Mouse (Mus musculus) NIH3T3 (cell line): ENCODE results near the gene BC004004.
"Not testable (repeated sequence)": the region's sequence is repeated elsewhere in the genome, so short reads cannot be mapped to it uniquely, and the experiment has no call there.

Experiments
- DNase-seq: peaks from one replicate; pipeline ENCODE4 v3.0.0-alpha.2; 2012; ENCODE audit warnings: low read depth

The BC004004 gene

GRCm38 (mm10) chr17:29260501-29260900 is 8.1 kb upstream of the BC004004 start:
- no peak for DNase-seq

DNA sequence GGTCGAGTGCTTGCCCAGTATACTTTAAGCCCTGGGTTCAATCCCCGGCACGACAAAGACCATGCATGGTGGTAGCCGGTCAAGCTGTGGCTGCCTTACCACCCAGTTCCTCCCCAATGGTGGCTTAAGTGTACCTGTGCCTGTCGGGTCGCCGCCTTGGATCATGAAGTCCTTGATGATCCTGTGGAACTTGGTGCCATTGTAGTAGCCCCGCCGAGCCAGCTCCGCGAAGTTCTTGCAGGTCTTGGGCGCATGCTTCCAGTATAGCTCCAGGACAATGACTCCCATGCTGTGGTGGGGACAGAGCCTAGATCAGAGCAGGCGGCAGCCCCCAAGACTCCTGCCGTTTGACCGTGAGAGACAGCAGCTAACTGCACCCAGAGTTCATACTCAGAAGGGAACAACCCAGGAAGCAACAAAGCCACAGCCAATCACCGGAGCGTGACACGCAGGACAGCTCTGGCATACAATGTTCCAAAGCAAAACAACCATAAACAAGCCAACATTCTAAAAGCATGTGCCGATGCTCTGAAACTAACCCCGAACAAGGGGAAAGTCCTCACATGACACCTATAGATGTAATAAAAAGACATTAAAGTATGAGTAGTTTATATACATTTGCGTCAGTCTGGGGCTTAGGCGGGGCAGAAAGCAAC is 6.9 kb upstream of the BC004004 start:
- DNase-seq = no peak

DNA sequence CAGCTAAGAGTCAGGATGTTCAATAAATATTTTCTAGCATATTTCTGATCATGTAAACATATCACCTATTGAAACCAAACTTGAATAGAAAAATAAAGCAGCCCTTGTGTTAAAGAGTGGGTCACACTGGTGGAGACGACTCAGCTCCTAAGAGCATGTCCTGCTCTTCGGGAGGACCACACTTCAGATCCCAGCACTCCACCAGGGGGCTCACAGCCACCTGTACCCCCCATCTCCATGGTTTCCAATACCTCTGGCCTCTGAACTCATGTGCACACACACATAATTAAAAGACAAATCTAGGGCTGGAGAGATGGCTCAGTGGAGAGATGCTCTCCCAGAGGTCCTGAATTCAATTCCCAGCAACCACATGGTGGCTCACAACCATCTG is 6.3 kb upstream of the BC004004 start:
- DNase-seq = peak; percentile 14

GRCm38 (mm10) chr17:29263417-29263816 is 5.2 kb upstream of the BC004004 start:
- DNase-seq = no peak

DNA sequence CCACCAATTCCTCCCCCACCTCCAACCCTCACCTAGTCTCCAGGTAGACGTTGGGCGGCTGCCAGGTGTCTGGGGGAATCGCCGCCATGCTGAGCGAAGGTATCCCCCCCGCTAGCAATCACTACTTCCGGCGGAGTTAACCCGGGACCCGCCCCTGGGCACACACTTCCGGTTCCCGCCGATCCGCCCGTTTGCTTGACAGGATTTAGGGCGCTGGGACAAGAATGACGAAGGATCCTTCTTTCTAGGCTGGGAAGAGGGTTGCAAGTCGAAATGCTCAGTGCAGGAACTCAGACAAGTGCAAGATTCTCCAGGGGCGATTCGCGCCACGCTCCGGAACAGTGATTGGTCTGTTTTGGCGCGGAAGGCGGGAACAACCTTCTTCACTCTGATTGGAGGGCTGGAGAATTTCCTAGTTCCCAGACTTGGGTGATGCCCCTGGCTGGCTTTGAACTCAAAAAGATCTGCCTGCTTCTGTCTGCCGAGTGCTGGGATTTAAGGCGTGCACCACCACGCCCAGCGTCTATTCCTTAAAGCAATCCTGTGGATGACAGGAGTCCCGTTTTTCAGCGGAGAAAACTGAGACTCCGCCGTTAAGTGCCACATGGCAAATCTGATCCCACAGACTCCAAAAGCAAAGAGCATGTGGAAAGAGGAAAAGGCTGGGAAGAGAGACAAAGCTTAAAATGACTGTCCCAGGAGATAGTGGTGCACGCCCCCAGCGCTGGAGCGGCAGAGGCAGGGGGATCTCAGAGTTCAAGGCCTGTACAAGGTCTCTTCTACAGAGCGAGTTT is 4.6 kb upstream of the BC004004 start, which contains the start of gene Ppil1:
TSS of gene Ppil1 (minus strand) at position 347 of the 794 bp plus-strand sequence.
- peak; percentile 90 for DNase-seq

GRCm38 (mm10) chr17:29264760-29265159 is 3.8 kb upstream of the BC004004 start:
- no peak for DNase-seq

- DNase-seq = not testable (repeated sequence)
These were observed 1.5 kb upstream of the BC004004 start for GRCm38 (mm10) chr17:29267040-29267439.

- DNase-seq = peak; percentile 30
These were observed 482 bp upstream of the BC004004 start for GRCm38 (mm10) chr17:29267931-29268681.

GRCm38 (mm10) chr17:29269349-29269706 is 740 bp downstream of the BC004004 start:
- DNase-seq = peak; percentile 26

DNA sequence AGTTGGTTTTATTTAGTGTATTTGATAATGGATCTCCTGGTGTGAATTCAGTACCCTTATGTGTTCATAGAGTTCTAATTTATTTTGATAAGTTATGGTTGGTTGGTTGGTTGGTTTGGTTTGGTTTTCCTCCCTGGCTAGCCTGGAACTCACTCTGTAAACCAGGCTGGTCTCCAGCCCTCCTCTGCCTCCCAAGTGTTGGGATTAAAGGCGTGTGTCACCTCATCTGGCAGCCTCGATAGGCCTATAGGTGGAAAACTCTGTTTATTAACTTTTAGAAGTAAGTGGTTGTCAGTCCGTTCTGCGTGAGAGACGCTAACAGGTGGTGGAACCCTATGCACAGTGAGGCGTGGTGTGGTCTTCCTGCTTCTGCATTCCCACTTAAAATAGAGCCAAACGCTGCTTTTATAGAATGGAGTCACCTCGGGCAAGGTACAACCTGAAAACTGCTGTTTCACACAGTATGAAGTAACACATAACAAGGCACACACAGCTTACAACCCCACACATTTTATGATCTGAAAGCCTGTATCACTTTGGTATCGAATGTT is 1.6 kb downstream of the BC004004 start:
- DNase-seq = no peak

DNA sequence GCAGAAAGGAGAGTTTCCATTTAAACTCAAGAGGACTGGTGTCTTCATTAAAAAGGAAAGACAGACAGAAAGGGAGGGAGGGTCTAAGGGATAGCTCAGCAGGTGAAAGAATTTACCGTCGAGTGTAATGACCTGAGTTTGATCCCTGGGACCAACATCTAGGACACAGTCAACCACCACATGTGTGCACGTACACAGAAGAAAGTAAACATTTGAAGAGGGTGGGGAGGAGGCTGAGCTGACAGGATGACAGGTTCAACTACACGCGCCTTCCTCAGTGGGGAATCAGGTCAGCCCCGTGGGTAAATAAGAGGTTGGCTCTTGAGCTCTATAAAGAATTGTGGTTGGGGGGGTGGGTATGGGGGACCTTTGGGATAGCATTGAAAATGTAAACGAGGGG is 4.6 kb downstream of the BC004004 start:
- DNase-seq = no peak

DNA sequence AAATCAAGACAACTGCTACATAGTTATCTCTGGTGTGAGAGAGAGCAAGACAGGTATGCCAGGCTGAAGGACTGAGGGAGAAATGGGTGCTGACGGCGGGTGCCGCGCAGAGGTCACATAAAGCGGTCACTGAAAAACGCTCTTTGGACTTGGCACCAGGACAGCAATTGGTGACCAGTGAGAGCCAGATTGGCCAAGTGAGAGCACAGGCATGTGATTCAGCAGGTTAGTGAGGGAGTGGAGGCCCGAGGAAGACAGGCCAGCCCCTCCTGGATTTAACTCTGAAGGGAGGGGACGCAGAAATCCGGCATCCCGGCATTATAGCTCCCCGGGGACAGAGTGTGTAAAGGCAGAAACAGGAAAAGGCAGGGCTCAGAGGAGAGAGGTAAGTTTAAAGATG is 5.3 kb downstream of the BC004004 start:
- no peak for DNase-seq

GRCm38 (mm10) chr17:29280422-29280821 is 11.8 kb downstream of the BC004004 start:
- DNase-seq = no peak

DNA sequence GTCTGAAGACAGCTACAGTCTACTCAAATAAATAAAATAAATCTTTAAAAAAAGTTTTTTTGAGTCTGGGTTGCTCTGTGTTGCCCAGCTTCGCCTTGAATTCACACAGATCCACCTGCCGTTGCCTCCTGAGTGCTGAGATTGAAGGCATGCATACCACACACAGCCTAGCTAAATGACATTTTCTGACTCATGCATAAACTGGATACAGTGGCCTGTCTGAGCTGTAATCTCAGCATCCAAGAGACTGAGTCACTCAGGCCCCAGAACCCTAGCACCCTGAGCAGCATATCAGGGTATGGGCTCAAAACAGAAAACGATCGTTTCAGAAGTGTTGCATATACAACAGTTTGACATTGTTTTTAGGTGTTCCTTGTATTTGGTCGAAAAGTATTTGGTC is 13.0 kb downstream of the BC004004 start:
- DNase-seq = peak; percentile 41

DNA sequence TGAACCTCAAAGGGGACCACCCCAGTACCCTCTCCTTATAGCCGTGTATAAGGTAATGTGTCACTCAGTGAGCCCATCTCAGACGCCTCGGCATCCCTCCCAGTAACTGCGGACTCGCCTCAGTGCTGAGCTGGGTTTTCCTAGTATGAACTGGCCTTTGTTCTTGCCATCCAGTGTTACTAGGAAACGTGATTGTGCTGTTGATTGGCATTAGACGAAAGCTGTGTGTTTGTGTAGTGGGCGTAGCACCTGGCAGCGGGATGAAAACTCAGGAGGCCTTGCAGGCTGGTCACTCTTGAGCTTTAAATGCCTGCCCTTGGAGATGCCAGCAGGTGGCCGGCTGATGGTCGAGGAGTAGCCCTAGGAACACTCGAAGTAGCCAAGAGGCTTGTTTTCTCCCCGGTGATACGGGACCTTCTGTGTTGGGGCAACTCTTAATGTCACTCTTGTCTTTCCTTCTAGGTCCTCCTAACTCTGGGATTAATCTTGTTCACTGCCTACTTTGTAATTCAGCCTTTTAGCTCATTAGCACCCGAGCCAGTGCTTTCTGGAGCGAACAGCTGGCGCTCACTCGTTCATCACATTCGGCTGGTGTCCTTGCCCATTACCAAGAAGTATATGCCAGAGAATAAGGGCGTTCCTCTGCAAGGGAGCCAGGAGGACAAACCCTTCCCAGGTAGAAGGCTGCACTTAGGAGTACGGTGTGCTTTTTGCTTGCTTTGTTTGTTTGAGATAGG is 13.8 kb downstream of the BC004004 start:
- no peak for DNase-seq

GRCm38 (mm10) chr17:29291793-29292192 is 23.2 kb downstream of the BC004004 start:
- DNase-seq = no peak

DNA sequence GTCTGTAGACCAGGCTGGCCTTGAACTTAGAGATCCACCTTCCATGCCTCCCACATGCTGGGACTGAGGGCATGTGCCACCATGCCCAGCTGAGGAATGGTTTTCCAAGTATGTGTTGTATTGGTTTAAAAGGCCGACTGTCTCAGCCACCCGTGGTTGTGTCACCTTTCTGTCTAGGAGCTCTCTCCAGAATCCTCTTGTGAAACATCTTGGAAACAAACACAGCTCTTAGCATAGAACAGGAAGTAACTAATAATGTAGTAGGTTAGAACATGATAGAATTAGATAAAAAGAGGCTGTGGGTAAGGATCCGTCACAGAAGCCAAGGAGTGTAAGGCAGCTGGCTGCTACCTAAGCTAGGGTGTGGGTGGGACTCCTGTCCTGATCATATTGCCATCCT is 24.4 kb downstream of the BC004004 start:
- DNase-seq = no peak

GRCm38 (mm10) chr17:29293807-29294605 is 25.4 kb downstream of the BC004004 start:
- DNase-seq = no peak

DNA sequence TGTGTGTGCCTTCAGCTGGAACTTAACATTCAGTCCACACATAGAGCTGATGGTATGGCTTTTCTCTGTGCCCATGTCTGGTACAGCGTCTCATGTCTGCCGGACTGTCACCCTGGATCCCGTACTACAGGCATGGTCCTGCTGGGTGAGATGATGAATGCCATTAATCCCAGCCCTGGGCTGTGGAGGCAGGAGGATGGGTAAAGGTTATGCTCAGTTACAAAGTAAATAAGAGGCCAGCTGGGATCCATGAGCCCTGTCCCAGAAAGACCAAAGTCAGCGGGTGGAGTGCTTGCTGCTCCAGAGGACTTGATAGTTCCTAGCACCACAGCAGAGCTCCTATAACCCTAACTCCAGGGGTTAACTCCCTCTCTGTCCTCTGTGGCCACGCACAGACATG is 27.2 kb downstream of the BC004004 start:
- DNase-seq = no peak

- DNase-seq = no peak
These were observed 28.7 kb downstream of the BC004004 start for GRCm38 (mm10) chr17:29297321-29297720.

DNA sequence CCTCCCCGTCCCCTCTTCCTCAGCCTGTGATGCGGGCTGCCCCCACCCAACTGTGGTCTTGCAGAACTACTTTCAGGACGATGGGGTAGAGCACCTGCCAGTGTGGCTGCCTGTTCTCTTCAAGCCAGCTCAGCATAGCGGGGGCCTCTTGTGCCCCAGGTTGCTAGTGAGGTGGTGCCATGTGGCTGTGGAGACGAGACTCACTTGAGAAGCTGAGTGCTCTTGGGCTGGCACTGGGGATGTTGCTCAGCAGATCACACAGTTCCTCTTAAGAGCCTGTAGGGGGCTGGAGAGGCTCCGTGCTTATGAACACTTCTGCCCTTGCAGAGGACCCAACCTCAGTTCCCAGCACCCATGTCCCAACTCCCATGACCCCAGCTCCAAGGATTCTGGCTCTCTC is 29.2 kb downstream of the BC004004 start:
- DNase-seq = no peak
